Mouse (Mus musculus): ENCODE data around the gene Inpp5d. TPM values are rescaled to one million over a fixed set of nuclear protein-coding genes. Genes with fewer than 3 reads are reported as not detected.

Gene Inpp5d
- polyA plus RNA-seq, 1 experiment from 2014 or later = 3.9 TPM

DNA sequence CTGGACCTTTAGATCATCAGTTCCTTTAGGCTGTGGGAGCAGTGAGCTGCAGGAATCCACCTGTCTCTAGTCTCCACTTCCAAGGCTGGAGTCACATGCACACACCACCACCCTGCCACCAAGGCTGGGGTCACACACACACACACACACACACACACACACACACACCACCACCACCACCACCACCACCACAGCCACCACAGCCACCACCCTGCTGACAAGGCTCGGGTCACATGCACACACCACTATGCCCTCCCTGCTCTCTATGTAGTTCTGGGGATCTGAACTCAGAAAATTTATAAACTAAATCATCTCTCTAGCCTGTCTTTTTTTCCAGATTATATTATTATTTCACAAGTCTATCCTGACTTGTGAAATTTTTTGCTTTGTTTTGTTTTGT, 27.7 kb downstream of the Inpp5d start:
- Histone ChIP-seq H3K4me2 (replicated peaks) (no peak overlapping the region), H3K4me1 (no peaks in the 10 kb centered on the region), H3K36me3 (no peaks in the 10 kb centered on the region), H3K4me3 (no peak overlapping the region), H3K27me3 (no peaks in the 10 kb centered on the region), H3K27ac (replicated peaks) (no peak overlapping the region), H3K9me3 (no peaks in the 10 kb centered on the region), H3K9ac (replicated peaks) (no peak overlapping the region)
- ATAC-seq (replicated peaks) = no peak
- WGBS = 90% methylated on average over 1 of the region's 1 CpGs

DNA sequence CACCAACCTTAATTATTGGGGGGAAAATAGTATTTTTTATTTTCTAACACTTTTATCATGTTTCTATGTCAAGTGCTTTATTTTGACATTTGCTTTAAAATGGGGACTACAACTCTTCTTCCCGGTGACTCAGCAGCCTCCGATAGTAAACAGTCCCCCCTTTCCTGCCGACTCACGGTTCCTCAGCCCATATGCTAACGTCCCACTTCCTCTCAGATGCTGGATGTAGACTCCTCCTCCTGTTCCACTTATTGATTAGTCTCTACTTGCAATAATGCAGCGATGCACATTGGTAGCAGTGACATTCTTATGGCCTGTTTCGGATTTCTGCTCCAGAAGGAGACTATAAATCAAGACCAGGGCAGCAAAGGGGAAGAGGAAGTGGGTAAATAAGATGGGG, 28.5 kb downstream of the Inpp5d start:
- WGBS = 78% methylated on average over 7 of the region's 7 CpGs
- Histone ChIP-seq H3K9ac (replicated peaks) (no peak overlapping the region), H3K9me3 (no peaks in the 10 kb centered on the region), H3K27ac (replicated peaks) (no peak overlapping the region), H3K27me3 (no peaks in the 10 kb centered on the region), H3K4me2 (replicated peaks) (no peak overlapping the region), H3K36me3 (no peaks in the 10 kb centered on the region), H3K4me1 (no peaks in the 10 kb centered on the region), H3K4me3 (no peak overlapping the region)
- no peak for ATAC-seq (replicated peaks)

- no peak for ATAC-seq (replicated peaks)
- 63% methylated on average over 4 of the region's 4 CpGs for WGBS
- Histone ChIP-seq H3K4me2 (replicated peaks) (no peak overlapping the region), H3K9me3 (no peaks in the 10 kb centered on the region), H3K36me3 (no peaks in the 10 kb centered on the region), H3K4me3 (no peak overlapping the region), H3K4me1 (no peaks in the 10 kb centered on the region), H3K27me3 (no peaks in the 10 kb centered on the region), H3K27ac (replicated peaks) (no peak overlapping the region), H3K9ac (replicated peaks) (no peak overlapping the region)
Observed at GRCm38 (mm10) chr1:87649219-87649805, 29.2 kb downstream of the Inpp5d start.

DNA sequence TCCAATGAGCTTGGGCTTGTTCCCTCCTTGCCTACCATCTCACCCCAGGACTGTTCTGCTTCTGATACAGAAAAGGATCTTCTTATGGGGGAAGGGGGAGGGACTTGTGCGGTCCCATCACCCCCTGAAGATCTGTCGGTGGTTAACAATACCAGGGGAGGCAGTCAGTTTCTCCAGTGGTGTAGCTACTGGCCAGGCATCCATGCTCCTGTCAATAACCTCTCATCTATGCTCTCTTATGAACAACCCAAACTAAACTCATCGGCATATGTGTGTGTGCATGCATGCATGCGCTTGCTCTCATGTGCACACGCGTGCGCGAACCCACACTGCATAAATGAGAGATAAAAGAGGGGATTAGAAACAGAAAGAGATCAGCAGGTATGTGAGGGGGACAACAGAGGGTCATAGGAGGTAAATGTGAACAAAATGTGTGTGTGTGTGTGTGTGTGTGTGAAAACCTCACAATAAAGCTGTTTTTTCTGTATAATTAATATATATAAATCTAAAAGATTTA, 29.9 kb downstream of the Inpp5d start:
- H3K4me2 ChIP-seq (replicated peaks) = no peak overlapping the region
- 89% methylated on average over 8 of the region's 8 CpGs for WGBS
- no peaks in the 10 kb centered on the region for H3K4me1 ChIP-seq
- H3K9ac ChIP-seq (replicated peaks) = no peak overlapping the region
- no peaks in the 10 kb centered on the region for H3K27me3 ChIP-seq
- H3K36me3 ChIP-seq = no peaks in the 10 kb centered on the region
- no peaks in the 10 kb centered on the region for H3K9me3 ChIP-seq
- H3K27ac ChIP-seq (replicated peaks) = no peak overlapping the region
- no peak for ATAC-seq (replicated peaks)
- H3K4me3 ChIP-seq = no peak overlapping the region

DNA sequence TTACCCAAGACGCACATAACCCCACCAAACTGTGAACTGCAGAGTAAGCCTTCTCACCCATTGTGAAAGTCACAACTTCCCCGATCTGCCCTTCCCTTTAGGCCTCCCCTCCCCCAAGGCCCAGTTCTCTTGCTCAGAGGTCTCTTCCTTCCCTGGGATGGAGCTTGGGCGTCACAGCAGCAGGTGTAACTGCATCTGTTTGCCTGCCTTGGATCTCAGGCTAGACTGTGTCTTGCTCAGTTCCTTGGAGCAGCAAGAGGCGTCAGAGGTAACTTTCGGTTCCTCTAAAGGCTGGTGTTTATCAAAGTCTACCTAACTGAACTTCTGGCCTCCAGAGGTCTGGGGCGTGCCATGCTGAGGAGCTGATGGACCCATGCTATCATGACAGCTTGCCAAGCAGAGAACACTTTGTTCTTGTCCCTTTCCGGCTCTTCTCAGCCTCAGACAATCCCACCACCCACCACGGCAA, 30.5 kb downstream of the Inpp5d start:
- 76% methylated on average over 8 of the region's 8 CpGs for WGBS

DNA sequence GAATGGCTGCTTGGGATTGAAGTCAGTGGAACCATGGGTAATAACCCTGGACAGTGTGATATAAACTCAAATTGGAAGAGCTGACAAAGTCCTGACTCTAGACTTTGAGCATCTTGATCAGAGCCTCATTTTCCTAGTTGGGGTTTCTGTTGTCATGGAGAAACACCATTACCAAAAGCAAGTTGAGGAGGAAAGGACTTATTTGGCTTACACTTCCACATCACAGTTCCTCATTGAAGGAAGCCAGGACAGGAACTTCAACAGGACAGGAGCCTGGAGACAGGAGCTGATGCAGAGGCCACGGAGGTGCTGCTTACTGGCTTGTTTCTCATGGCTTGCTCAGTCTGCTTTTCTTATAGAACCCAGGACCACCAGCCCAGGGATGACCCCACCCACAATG, 31.3 kb downstream of the Inpp5d start:
- no peaks in the 10 kb centered on the region for H3K27me3 ChIP-seq

More for the DNA sequence above, 30.5 kb downstream of the Inpp5d start:
- H3K27me3 ChIP-seq = no peaks in the 10 kb centered on the region
- no peak overlapping the region for H3K4me2 ChIP-seq (replicated peaks)
- no peak overlapping the region for H3K27ac ChIP-seq (replicated peaks)
- H3K36me3 ChIP-seq = no peaks in the 10 kb centered on the region
- ATAC-seq (replicated peaks) = no peak
- H3K4me3 ChIP-seq = no peak overlapping the region
- H3K9me3 ChIP-seq = no peaks in the 10 kb centered on the region
- no peak overlapping the region for H3K9ac ChIP-seq (replicated peaks)
- no peaks in the 10 kb centered on the region for H3K4me1 ChIP-seq

DNA sequence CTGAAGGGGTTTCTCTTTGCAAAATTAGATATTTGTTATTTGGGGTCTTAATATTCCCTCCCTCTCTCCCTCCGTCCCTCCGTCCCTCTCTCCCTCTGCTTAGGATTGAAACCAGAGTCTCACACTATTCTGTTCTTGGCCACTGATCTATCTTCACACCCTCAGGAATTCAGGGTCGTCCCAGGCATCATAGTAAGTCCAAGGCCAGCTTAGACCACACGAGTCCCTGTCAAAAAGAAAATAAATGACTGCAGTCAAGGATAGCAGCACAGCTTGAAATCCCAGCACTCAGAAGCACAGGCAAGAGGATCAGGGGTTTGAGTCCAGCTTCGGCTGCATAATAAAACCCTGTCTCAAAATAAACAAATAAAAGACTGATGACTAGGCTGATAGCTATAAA, 35.0 kb downstream of the Inpp5d start:
- no peak for ATAC-seq (replicated peaks)
- Histone ChIP-seq H3K4me3 (no peak overlapping the region), H3K9ac (replicated peaks) (no peak overlapping the region), H3K4me1 (no peaks in the 10 kb centered on the region), H3K27me3 (no peaks in the 10 kb centered on the region), H3K27ac (replicated peaks) (no peak overlapping the region), H3K36me3 (no peaks in the 10 kb centered on the region), H3K4me2 (replicated peaks) (no peak overlapping the region), H3K9me3 (no peaks in the 10 kb centered on the region)
- 69% methylated on average over 5 of the region's 5 CpGs for WGBS

More for the DNA sequence above, 31.3 kb downstream of the Inpp5d start:
- ATAC-seq (replicated peaks) = no peak
- no peak overlapping the region for H3K4me3 ChIP-seq
- no peaks in the 10 kb centered on the region for H3K36me3 ChIP-seq
- no peak overlapping the region for H3K9ac ChIP-seq (replicated peaks)
- H3K9me3 ChIP-seq = no peaks in the 10 kb centered on the region
- WGBS = 89% methylated on average over 1 of the region's 1 CpGs
- no peaks in the 10 kb centered on the region for H3K4me1 ChIP-seq
- H3K4me2 ChIP-seq (replicated peaks) = no peak overlapping the region
- no peak overlapping the region for H3K27ac ChIP-seq (replicated peaks)

DNA sequence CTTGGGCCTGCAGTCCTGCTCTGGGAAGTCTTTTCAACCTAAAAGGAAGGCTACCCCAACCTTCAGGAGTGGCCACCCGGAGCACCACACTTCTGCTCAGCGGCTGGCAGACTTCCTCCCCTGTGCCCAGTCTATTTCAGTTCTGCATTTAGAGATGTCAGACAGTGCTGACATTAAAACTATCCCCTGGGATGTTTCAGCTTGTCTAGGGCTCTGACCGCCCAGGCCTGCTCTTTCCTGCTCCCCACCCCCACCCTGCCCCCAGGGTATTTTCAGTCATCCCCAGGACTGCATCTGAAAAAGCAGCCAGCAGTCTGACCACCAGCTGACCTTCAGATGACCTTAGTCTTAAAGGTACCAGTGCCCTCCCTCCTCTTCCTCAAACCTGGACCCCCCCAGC, 38.0 kb downstream of the Inpp5d start:
- no peak for ATAC-seq (replicated peaks)
- Histone ChIP-seq H3K9ac (replicated peaks) (no peak overlapping the region), H3K36me3 (no peaks in the 10 kb centered on the region), H3K4me3 (no peak overlapping the region), H3K27ac (replicated peaks) (no peak overlapping the region), H3K4me1 (no peaks in the 10 kb centered on the region), H3K4me2 (replicated peaks) (no peak overlapping the region), H3K27me3 (no peaks in the 10 kb centered on the region), H3K9me3 (no peaks in the 10 kb centered on the region)
- 65% methylated on average over 3 of the region's 3 CpGs for WGBS

- Histone ChIP-seq H3K9me3 (no peaks in the 10 kb centered on the region), H3K4me2 (replicated peaks) (no peak overlapping the region), H3K27ac (replicated peaks) (no peak overlapping the region), H3K4me3 (no peak overlapping the region), H3K4me1 (no peaks in the 10 kb centered on the region), H3K36me3 (no peaks in the 10 kb centered on the region), H3K9ac (replicated peaks) (no peak overlapping the region), H3K27me3 (no peaks in the 10 kb centered on the region)
- ATAC-seq (replicated peaks) = no peak
- WGBS = 81% methylated on average over 2 of the region's 2 CpGs
Observed at GRCm38 (mm10) chr1:87658485-87658884, 38.4 kb downstream of the Inpp5d start.

DNA sequence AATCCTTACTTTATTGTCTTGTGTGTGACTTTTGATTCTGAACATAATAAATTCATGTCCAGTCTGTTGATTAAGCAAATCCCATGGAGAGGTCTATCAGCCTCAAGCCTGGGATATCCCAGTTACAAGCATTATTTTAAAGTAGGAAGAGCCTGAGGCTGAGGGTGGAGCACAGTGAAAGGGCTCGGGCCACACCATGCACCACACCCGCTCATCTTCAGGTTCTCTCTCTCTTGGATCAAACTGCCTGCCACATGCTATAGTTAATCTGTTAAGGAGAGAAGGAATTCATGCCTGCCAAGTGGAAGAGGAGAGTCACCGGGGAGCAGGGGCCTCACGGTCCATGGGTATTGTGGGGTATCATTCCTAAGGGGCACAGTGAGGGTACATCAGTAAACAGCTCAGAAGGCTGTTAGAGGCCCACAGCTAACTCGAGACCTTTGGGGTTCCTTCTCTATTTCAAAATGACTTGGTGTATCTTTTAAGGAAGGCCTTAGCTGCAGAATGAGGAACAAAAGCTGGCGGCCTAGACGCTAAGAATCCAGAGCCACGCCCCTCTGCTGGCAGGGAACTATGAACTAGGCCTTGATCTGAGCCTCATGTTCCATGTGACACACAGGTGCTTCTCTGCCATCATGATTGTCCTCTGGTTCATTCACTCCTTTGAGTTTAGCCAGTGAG, 39.0 kb downstream of the Inpp5d start:
- H3K27ac ChIP-seq (replicated peaks) = no peak overlapping the region
- no peaks in the 10 kb centered on the region for H3K4me1 ChIP-seq
- no peak overlapping the region for H3K4me3 ChIP-seq
- 71% methylated on average over 8 of the region's 8 CpGs for WGBS
- no peaks in the 10 kb centered on the region for H3K27me3 ChIP-seq
- no peak for ATAC-seq (replicated peaks)
- H3K9ac ChIP-seq (replicated peaks) = no peak overlapping the region
- no peaks in the 10 kb centered on the region for H3K36me3 ChIP-seq
- H3K9me3 ChIP-seq = no peaks in the 10 kb centered on the region
- H3K4me2 ChIP-seq (replicated peaks) = no peak overlapping the region

DNA sequence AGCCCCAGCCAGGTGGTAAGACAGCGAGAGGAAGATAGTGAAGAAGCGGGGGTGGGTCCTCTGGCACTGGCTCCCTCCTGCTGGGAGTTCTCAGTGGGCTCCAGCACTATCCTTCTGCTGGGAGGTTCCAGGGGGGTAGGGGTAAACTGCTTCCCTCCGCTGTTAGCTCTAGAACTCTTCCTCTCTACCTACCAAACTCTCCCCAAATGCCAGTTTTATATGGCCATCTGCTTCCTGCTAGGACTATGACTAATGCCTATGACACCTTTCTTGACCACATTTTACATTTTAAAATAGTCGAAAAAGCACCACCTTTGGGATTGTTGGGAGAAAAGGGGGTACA, 39.5 kb downstream of the Inpp5d start:
- WGBS = 69% methylated on average over 4 of the region's 4 CpGs
- no peaks in the 10 kb centered on the region for H3K4me1 ChIP-seq
- H3K27me3 ChIP-seq = no peaks in the 10 kb centered on the region
- H3K9ac ChIP-seq (replicated peaks) = no peak overlapping the region
- no peak overlapping the region for H3K27ac ChIP-seq (replicated peaks)
- ATAC-seq (replicated peaks) = no peak
- no peak overlapping the region for H3K4me2 ChIP-seq (replicated peaks)
- H3K36me3 ChIP-seq = no peaks in the 10 kb centered on the region
- no peak overlapping the region for H3K4me3 ChIP-seq
- no peaks in the 10 kb centered on the region for H3K9me3 ChIP-seq

GRCm38 (mm10) chr1:87660740-87661139, 40.6 kb downstream of the Inpp5d start:
- ATAC-seq (replicated peaks) = no peak
- Histone ChIP-seq H3K36me3 (no peaks in the 10 kb centered on the region), H3K9ac (replicated peaks) (no peak overlapping the region), H3K9me3 (no peaks in the 10 kb centered on the region), H3K4me2 (replicated peaks) (no peak overlapping the region), H3K27ac (replicated peaks) (no peak overlapping the region), H3K4me3 (no peak overlapping the region), H3K27me3 (no peaks in the 10 kb centered on the region), H3K4me1 (no peaks in the 10 kb centered on the region)
- WGBS = 88% methylated on average over 1 of the region's 1 CpGs

- WGBS = 79% methylated on average over 2 of the region's 2 CpGs
- Histone ChIP-seq H3K4me2 (replicated peaks) (no peak overlapping the region), H3K4me1 (no peaks in the 10 kb centered on the region), H3K9me3 (no peaks in the 10 kb centered on the region), H3K4me3 (no peak overlapping the region), H3K9ac (replicated peaks) (no peak overlapping the region), H3K27me3 (no peaks in the 10 kb centered on the region), H3K27ac (replicated peaks) (no peak overlapping the region), H3K36me3 (no peaks in the 10 kb centered on the region)
- ATAC-seq (replicated peaks) = no peak
Observed at GRCm38 (mm10) chr1:87663992-87664391, 43.9 kb downstream of the Inpp5d start.

Data from forebrain, embryonic 15.5 days (tissue).